Comparison of ENCODE assay signal across 11 mouse cellular contexts in genomic region chr2:70091801-70092522, GRCm38 (mm10). TPM values are rescaled to one million over a fixed set of nuclear protein-coding genes. Genes with fewer than 3 reads are reported as not detected.
DNase-seq lines count a peak whose midpoint lies in the region; ATAC-seq and TF ChIP-seq lines count a peak whose summit lies in the region.
"Had no signal": no experiment of that assay in that cellular context is flagged by ENCODE, and none has a peak within 500 bp of the region (broad histone marks: within the 10 kb centered on the region; RNA-seq: fewer than 3 reads in every experiment).

No protein-coding gene starts in this region.

- no peak for TF ChIP-seq POLR2A in small intestine, adult 2 months (IDR thresholded peaks at IDR 0.05; ENCODE audit: low read depth, low read length)

- no peaks in the 10 kb centered on the region for H3K9me3 ChIP-seq in midbrain, embryonic 16.5 days (replicated peaks; ENCODE audit: control insufficient read depth, low read length, poor library complexity, severe bottlenecking)

- no peak for TF ChIP-seq CTCF in small intestine, adult 2 months (IDR thresholded peaks at IDR 0.05; ENCODE audit: extremely low read depth, insufficient read length, insufficient replicate concordance, low read depth, low read length)

- H3K4me3 ChIP-seq in small intestine, adult 2 months (ENCODE audit: low read depth, low read length) = no peak overlapping the region
- no peak overlapping the region for H3K4me3 ChIP-seq in midbrain, embryonic 16.5 days (ENCODE audit: low read depth, low read length)

- ATAC-seq in CD4-positive, CD25-positive, alpha-beta regulatory T cell, adult 4 months = peak; percentile 64
- no peak for ATAC-seq in midbrain, embryonic 16.5 days

- peaks cover 5% of the 10 kb centered on the region; the same call in 1 of the 2 replicates for H3K4me1 ChIP-seq in small intestine, adult 2 months (ENCODE audit: control insufficient read depth, insufficient read depth, insufficient read length, low read length)
- peaks cover 3% of the 10 kb centered on the region for H3K4me1 ChIP-seq in midbrain, embryonic 16.5 days (ENCODE audit: control insufficient read depth, insufficient read depth, low read length)

- no peaks in the 10 kb centered on the region for H3K36me3 ChIP-seq in small intestine, adult 2 months (ENCODE audit: control insufficient read depth, insufficient read depth, low read length)
- H3K36me3 ChIP-seq in midbrain, embryonic 16.5 days (ENCODE audit: control insufficient read depth, insufficient read depth, low read length) = no peaks in the 10 kb centered on the region

- H3K4me2 ChIP-seq in midbrain, embryonic 16.5 days (ENCODE audit: low read length) = no peak overlapping the region

- no peak overlapping the region for H3K9ac ChIP-seq in midbrain, embryonic 16.5 days (ENCODE audit: low read depth, low read length)

- 21% methylated on average over 10 of the region's 10 CpGs for WGBS in small intestine, adult 2 months
- 65% methylated on average over 10 of the region's 10 CpGs for WGBS in midbrain, embryonic 16.5 days

- DNase-seq in kidney, adult 9 months = peak; percentile 8
- DNase-seq in kidney, postnatal 36 days = no peak
- DNase-seq in induced T-regulatory cell, adult 2 months (ENCODE audit: low read depth) = peak; percentile 89
- DNase-seq in cerebellum, adult 11-12 months = no peak
- DNase-seq in urinary bladder, adult 18-20 months (ENCODE audit: low spot score in 2 of 2) = no peak
- DNase-seq: cerebellum, postnatal 10 days; kidney, postnatal 4 days had no signal

- no peaks in the 10 kb centered on the region for H3K27me3 ChIP-seq in small intestine, adult 2 months (ENCODE audit: control insufficient read depth, insufficient read depth, low read length)
- H3K27me3 ChIP-seq in midbrain, embryonic 16.5 days (ENCODE audit: control insufficient read depth, insufficient read depth, low read depth, low read length) = no peaks in the 10 kb centered on the region

- peak overlapping the region; percentile 76 for H3K27ac ChIP-seq in small intestine, adult 2 months (ENCODE audit: insufficient read depth, low read depth, low read length)
- H3K27ac ChIP-seq in midbrain, embryonic 16.5 days (ENCODE audit: low read length) = no peak overlapping the region

RNA-seq across cellular contexts. Expression of gene Myo3b, which starts 53.0 kb away (rescaled TPM):
- polyA plus RNA-seq in CD4-positive, CD25-positive, alpha-beta regulatory T cell, adult 4 months (2017; shearing (Covaris generic)) = 10 to 100 TPM; 13.7 to 14.7 TPM
- polyA plus RNA-seq in small intestine, adult 2 months (2012; rRNA removed) = not detected in 2 replicates
- polyA plus RNA-seq in midbrain, embryonic 16.5 days (2015; fragmentation: Nextera tagmentation; extraction: Ambion mirVana) = 0.16 and 0.32 TPM in 2 replicates
- polyA plus RNA-seq: limb, embryonic 11.5 days had no signal

Comparison
In these comparisons a context has a peak if more than half of its experiments do, and no peak if none do; other contexts are left out.
1. DNase-seq: peak in kidney, adult 9 months (single experiment) and induced T-regulatory cell, adult 2 months (single experiment); none in kidney, postnatal 36 days (0 of 2), cerebellum, adult 11-12 months (single experiment) and urinary bladder, adult 18-20 months (0 of 2).
2. RNA of gene Myo3b, which starts 53.0 kb away (polyA plus RNA-seq): 13.7 to 14.7 TPM in CD4-positive, CD25-positive, alpha-beta regulatory T cell, adult 4 months; 0.16 to 0.32 TPM in midbrain, embryonic 16.5 days and not detected in small intestine, adult 2 months; every median in the first group is over 10 times any median in the second.